Mouse (Mus musculus): ENCODE results near the gene Dusp14.

The Dusp14 gene

GRCm38 (mm10) chr11:84069034-84069370 is at the start of gene Dusp14:
TSS of gene Dusp14 (minus strand) at chr11:84069261.
- DNase-seq (ENCODE audit: low spot score) = no peak

- DNase-seq (ENCODE audit: low spot score) = no peak
Observed at GRCm38 (mm10) chr11:84117431-84117830, 48.4 kb upstream of the Dusp14 start.

- no peak for DNase-seq (ENCODE audit: low spot score)
Observed at GRCm38 (mm10) chr11:84116221-84116620, 47.2 kb upstream of the Dusp14 start.

GRCm38 (mm10) chr11:84115646-84116045 is 46.6 kb upstream of the Dusp14 start:
- no peak for DNase-seq (ENCODE audit: low spot score)

- DNase-seq (ENCODE audit: low spot score) = no peak
Observed at GRCm38 (mm10) chr11:84113623-84114022, 44.6 kb upstream of the Dusp14 start.

GRCm38 (mm10) chr11:84107137-84107536 is 38.1 kb upstream of the Dusp14 start:
- DNase-seq (ENCODE audit: low spot score) = no peak

- no peak for DNase-seq (ENCODE audit: low spot score)
Observed at GRCm38 (mm10) chr11:84104036-84104435, 35.0 kb upstream of the Dusp14 start.

- DNase-seq (ENCODE audit: low spot score) = no peak
Observed at GRCm38 (mm10) chr11:84101182-84101581, 32.1 kb upstream of the Dusp14 start.

GRCm38 (mm10) chr11:84097251-84097998 is 28.4 kb upstream of the Dusp14 start:
- no peak for DNase-seq (ENCODE audit: low spot score)

- DNase-seq (ENCODE audit: low spot score) = no peak
Observed at GRCm38 (mm10) chr11:84095084-84095483, 26.0 kb upstream of the Dusp14 start.

- DNase-seq (ENCODE audit: low spot score) = no peak
Observed at GRCm38 (mm10) chr11:84090572-84090971, 21.5 kb upstream of the Dusp14 start.

- DNase-seq (ENCODE audit: low spot score) = no peak
Observed at GRCm38 (mm10) chr11:84081901-84082300, 12.8 kb upstream of the Dusp14 start.

GRCm38 (mm10) chr11:84080327-84080726 is 11.3 kb upstream of the Dusp14 start:
- DNase-seq (ENCODE audit: low spot score) = no peak

GRCm38 (mm10) chr11:84079887-84080286 is 10.8 kb upstream of the Dusp14 start:
- no peak for DNase-seq (ENCODE audit: low spot score)

GRCm38 (mm10) chr11:84079361-84079760 is 10.3 kb upstream of the Dusp14 start:
- DNase-seq (ENCODE audit: low spot score) = no peak

GRCm38 (mm10) chr11:84078601-84079000 is 9.5 kb upstream of the Dusp14 start:
- no peak for DNase-seq (ENCODE audit: low spot score)

GRCm38 (mm10) chr11:84077008-84077407 is 7.9 kb upstream of the Dusp14 start:
- DNase-seq (ENCODE audit: low spot score) = no peak

- DNase-seq (ENCODE audit: low spot score) = no peak
Observed at GRCm38 (mm10) chr11:84073816-84074764, 5.0 kb upstream of the Dusp14 start.

GRCm38 (mm10) chr11:84072904-84073651 is 4.0 kb upstream of the Dusp14 start:
- no peak for DNase-seq (ENCODE audit: low spot score)

- no peak for DNase-seq (ENCODE audit: low spot score)
Observed at GRCm38 (mm10) chr11:84068191-84069033, 649 bp downstream of the Dusp14 start.

- DNase-seq (ENCODE audit: low spot score) = no peak
Observed at GRCm38 (mm10) chr11:84067720-84068190, 1.3 kb downstream of the Dusp14 start.
